Mouse (Mus musculus): Measurements from ENCODE around the gene Nup210. TPM values are rescaled to one million over a fixed set of nuclear protein-coding genes. Genes with fewer than 3 reads are reported as not detected.

The Nup210 gene
- polyA plus RNA-seq, 1 experiment from 2014 or later = 13.1 TPM

GRCm38 (mm10) chr6:91114716-91115115 lies 1.9 kb downstream of the Nup210 start:
- no peak overlapping the region for H3K4me2 ChIP-seq (ENCODE audit: low read depth, low read length)
- H3K36me3 ChIP-seq (ENCODE audit: control insufficient read depth, insufficient read depth, low read length) = no peaks in the 10 kb centered on the region
- H3K4me1 ChIP-seq (ENCODE audit: control insufficient read depth, insufficient read depth, low read length) = peaks cover 6% of the 10 kb centered on the region; the same call in 1 of the 2 replicates
- no peak overlapping the region for H3K9ac ChIP-seq (ENCODE audit: low read depth, low read length)
- H3K4me3 ChIP-seq (ENCODE audit: low read depth, low read length) = no peak overlapping the region
- no peak for ATAC-seq (ENCODE audit: low read depth)
- DNase-seq (ENCODE audit: low spot score) = peak; percentile 44
- H3K27ac ChIP-seq (replicated peaks; ENCODE audit: low read depth, low read length) = no peak overlapping the region
- no peaks in the 10 kb centered on the region for H3K9me3 ChIP-seq (ENCODE audit: control insufficient read depth, low read length)
- 36% methylated on average over 2 of the region's 2 CpGs for WGBS
- peaks cover 5% of the 10 kb centered on the region for H3K27me3 ChIP-seq (replicated peaks; ENCODE audit: control insufficient read depth, insufficient read depth, low read length)

DNA sequence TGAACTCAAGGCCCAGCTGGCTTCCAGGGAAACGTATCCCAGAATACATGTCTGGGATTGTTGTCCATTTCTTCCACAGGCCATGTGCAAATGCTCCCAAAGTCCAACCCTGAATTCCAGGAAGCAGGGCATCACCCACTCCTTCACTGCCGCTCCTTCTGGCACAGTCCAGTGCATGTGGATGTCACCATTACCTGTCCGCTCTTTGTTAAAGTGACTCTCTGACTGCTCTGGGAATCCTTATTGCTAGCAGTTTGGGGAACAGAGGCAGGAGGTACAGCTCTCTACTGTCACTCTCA lies 4.7 kb downstream of the Nup210 start:
- no peaks in the 10 kb centered on the region for H3K36me3 ChIP-seq (ENCODE audit: control insufficient read depth, insufficient read depth, low read length)
- peaks cover 5% of the 10 kb centered on the region for H3K27me3 ChIP-seq (replicated peaks; ENCODE audit: control insufficient read depth, insufficient read depth, low read length)
- no peak overlapping the region for H3K4me3 ChIP-seq (ENCODE audit: low read depth, low read length)
- ATAC-seq (ENCODE audit: low read depth) (no peak), DNase-seq (ENCODE audit: low spot score) (no peak)
- H3K27ac ChIP-seq (replicated peaks; ENCODE audit: low read depth, low read length) = no peak overlapping the region
- H3K9ac ChIP-seq (ENCODE audit: low read depth, low read length) = no peak overlapping the region
- no peaks in the 10 kb centered on the region for H3K4me1 ChIP-seq (ENCODE audit: control insufficient read depth, insufficient read depth, low read length)
- H3K4me2 ChIP-seq (ENCODE audit: low read depth, low read length) = no peak overlapping the region
- WGBS = 92% methylated on average over 3 of the region's 3 CpGs
- H3K9me3 ChIP-seq (ENCODE audit: control insufficient read depth, low read length) = no peaks in the 10 kb centered on the region

- DNase-seq (ENCODE audit: low spot score) = no peak
- H3K36me3 ChIP-seq (ENCODE audit: control insufficient read depth, insufficient read depth, low read length) = no peaks in the 10 kb centered on the region
- 82% methylated on average over 10 of the region's 10 CpGs for WGBS
- ATAC-seq (ENCODE audit: low read depth) = no peak
- H3K9ac ChIP-seq (ENCODE audit: low read depth, low read length) = no peak overlapping the region
- H3K9me3 ChIP-seq (ENCODE audit: control insufficient read depth, low read length) = no peaks in the 10 kb centered on the region
- H3K4me1 ChIP-seq (ENCODE audit: control insufficient read depth, insufficient read depth, low read length) = no peaks in the 10 kb centered on the region
- H3K4me3 ChIP-seq (ENCODE audit: low read depth, low read length) = no peak overlapping the region
- no peak overlapping the region for H3K27ac ChIP-seq (replicated peaks; ENCODE audit: low read depth, low read length)
- peaks cover under 1% of the 10 kb centered on the region for H3K27me3 ChIP-seq (replicated peaks; ENCODE audit: control insufficient read depth, insufficient read depth, low read length)
- no peak overlapping the region for H3K4me2 ChIP-seq (ENCODE audit: low read depth, low read length)
Measured at GRCm38 (mm10) chr6:91111141-91111953, 5.3 kb downstream of the Nup210 start.

- ATAC-seq (ENCODE audit: low read depth) (no peak), DNase-seq (ENCODE audit: low spot score) (no peak)
- H3K4me1 ChIP-seq (ENCODE audit: control insufficient read depth, insufficient read depth, low read length) = no peaks in the 10 kb centered on the region
- H3K27me3 ChIP-seq (replicated peaks; ENCODE audit: control insufficient read depth, insufficient read depth, low read length) = no peaks in the 10 kb centered on the region; the same call in 1 of the 2 replicates
- no peak overlapping the region for H3K4me3 ChIP-seq (ENCODE audit: low read depth, low read length)
- no peak overlapping the region for H3K4me2 ChIP-seq (ENCODE audit: low read depth, low read length)
- H3K36me3 ChIP-seq (ENCODE audit: control insufficient read depth, insufficient read depth, low read length) = no peaks in the 10 kb centered on the region
- H3K9me3 ChIP-seq (ENCODE audit: control insufficient read depth, low read length) = no peaks in the 10 kb centered on the region
- peak overlapping the region; percentile 3; the same call in 1 of the 2 replicates for H3K9ac ChIP-seq (ENCODE audit: low read depth, low read length)
- WGBS = 66% methylated on average over 13 of the region's 13 CpGs
- H3K27ac ChIP-seq (replicated peaks; ENCODE audit: low read depth, low read length) = no peak overlapping the region
Measured at GRCm38 (mm10) chr6:91110323-91111020, 6.2 kb downstream of the Nup210 start.

GRCm38 (mm10) chr6:91109489-91109888 lies 7.1 kb downstream of the Nup210 start:
- Histone ChIP-seq H3K9me3 (ENCODE audit: control insufficient read depth, low read length) (no peaks in the 10 kb centered on the region), H3K36me3 (ENCODE audit: control insufficient read depth, insufficient read depth, low read length) (no peaks in the 10 kb centered on the region), H3K9ac (ENCODE audit: low read depth, low read length) (no peak overlapping the region), H3K4me2 (ENCODE audit: low read depth, low read length) (no peak overlapping the region), H3K27me3 (replicated peaks; ENCODE audit: control insufficient read depth, insufficient read depth, low read length) (no peaks in the 10 kb centered on the region; the same call in 1 of the 2 replicates), H3K4me3 (ENCODE audit: low read depth, low read length) (no peak overlapping the region), H3K4me1 (ENCODE audit: control insufficient read depth, insufficient read depth, low read length) (no peaks in the 10 kb centered on the region), H3K27ac (replicated peaks; ENCODE audit: low read depth, low read length) (no peak overlapping the region)
- ATAC-seq (ENCODE audit: low read depth) = no peak
- no peak for DNase-seq (ENCODE audit: low spot score)

- no peaks in the 10 kb centered on the region; the same call in 1 of the 2 replicates for H3K27me3 ChIP-seq (replicated peaks; ENCODE audit: control insufficient read depth, insufficient read depth, low read length)
- DNase-seq (ENCODE audit: low spot score) (no peak), ATAC-seq (ENCODE audit: low read depth) (no peak)
- H3K4me1 ChIP-seq (ENCODE audit: control insufficient read depth, insufficient read depth, low read length) = 0 out of 2 replicates have a peak, but pooled peaks cover 3% of the 10 kb centered on the region
- H3K36me3 ChIP-seq (ENCODE audit: control insufficient read depth, insufficient read depth, low read length) = no peaks in the 10 kb centered on the region
- H3K27ac ChIP-seq (replicated peaks; ENCODE audit: low read depth, low read length) = no peak overlapping the region
- no peaks in the 10 kb centered on the region for H3K9me3 ChIP-seq (ENCODE audit: control insufficient read depth, low read length)
- WGBS = 90% methylated on average over 2 of the region's 2 CpGs
- no peak overlapping the region for H3K9ac ChIP-seq (ENCODE audit: low read depth, low read length)
- no peak overlapping the region for H3K4me3 ChIP-seq (ENCODE audit: low read depth, low read length)
- H3K4me2 ChIP-seq (ENCODE audit: low read depth, low read length) = no peak overlapping the region
Measured at GRCm38 (mm10) chr6:91108917-91109450, 7.6 kb downstream of the Nup210 start.

- ATAC-seq (ENCODE audit: low read depth) = peak; percentile 34; the same call in 1 of the 2 replicates
- no peak overlapping the region for H3K9ac ChIP-seq (ENCODE audit: low read depth, low read length)
- no peak for DNase-seq (ENCODE audit: low spot score)
- 69% methylated on average over 3 of the region's 3 CpGs for WGBS
- H3K4me1 ChIP-seq (ENCODE audit: control insufficient read depth, insufficient read depth, low read length) = 0 out of 2 replicates have a peak, but pooled peaks cover 3% of the 10 kb centered on the region
- no peak overlapping the region for H3K4me2 ChIP-seq (ENCODE audit: low read depth, low read length)
- no peak overlapping the region for H3K27ac ChIP-seq (replicated peaks; ENCODE audit: low read depth, low read length)
- H3K4me3 ChIP-seq (ENCODE audit: low read depth, low read length) = no peak overlapping the region
- no peaks in the 10 kb centered on the region; the same call in 1 of the 2 replicates for H3K27me3 ChIP-seq (replicated peaks; ENCODE audit: control insufficient read depth, insufficient read depth, low read length)
- no peaks in the 10 kb centered on the region for H3K9me3 ChIP-seq (ENCODE audit: control insufficient read depth, low read length)
- H3K36me3 ChIP-seq (ENCODE audit: control insufficient read depth, insufficient read depth, low read length) = no peaks in the 10 kb centered on the region
Measured at GRCm38 (mm10) chr6:91108301-91108916, 8.2 kb downstream of the Nup210 start.

- Histone ChIP-seq H3K4me1 (ENCODE audit: control insufficient read depth, insufficient read depth, low read length) (0 out of 2 replicates have a peak, but pooled peaks cover 3% of the 10 kb centered on the region), H3K36me3 (ENCODE audit: control insufficient read depth, insufficient read depth, low read length) (no peaks in the 10 kb centered on the region), H3K27ac (replicated peaks; ENCODE audit: low read depth, low read length) (no peak overlapping the region), H3K4me2 (ENCODE audit: low read depth, low read length) (no peak overlapping the region), H3K9me3 (ENCODE audit: control insufficient read depth, low read length) (no peaks in the 10 kb centered on the region), H3K9ac (ENCODE audit: low read depth, low read length) (no peak overlapping the region), H3K4me3 (ENCODE audit: low read depth, low read length) (no peak overlapping the region), H3K27me3 (replicated peaks; ENCODE audit: control insufficient read depth, insufficient read depth, low read length) (no peaks in the 10 kb centered on the region; the same call in 1 of the 2 replicates)
- DNase-seq (ENCODE audit: low spot score) (no peak), ATAC-seq (ENCODE audit: low read depth) (no peak)
- 88% methylated on average over 2 of the region's 2 CpGs for WGBS
Measured at GRCm38 (mm10) chr6:91105400-91106129, 11.1 kb downstream of the Nup210 start.

Measured in embryonic facial prominence, embryonic 14.5 days (tissue).